Mouse (Mus musculus) c-Kit-positive CD71-positive TER-119-negative erythroid progenitor cells, embryonic 14.5 days (primary cell): ENCODE data around the gene Adamts6.

Experiments used
- DNase-seq: peaks from one replicate; pipeline ENCODE4 v3.0.0-alpha.2; 2013; ENCODE audit warnings: low read depth

Adamts6 gene

DNA sequence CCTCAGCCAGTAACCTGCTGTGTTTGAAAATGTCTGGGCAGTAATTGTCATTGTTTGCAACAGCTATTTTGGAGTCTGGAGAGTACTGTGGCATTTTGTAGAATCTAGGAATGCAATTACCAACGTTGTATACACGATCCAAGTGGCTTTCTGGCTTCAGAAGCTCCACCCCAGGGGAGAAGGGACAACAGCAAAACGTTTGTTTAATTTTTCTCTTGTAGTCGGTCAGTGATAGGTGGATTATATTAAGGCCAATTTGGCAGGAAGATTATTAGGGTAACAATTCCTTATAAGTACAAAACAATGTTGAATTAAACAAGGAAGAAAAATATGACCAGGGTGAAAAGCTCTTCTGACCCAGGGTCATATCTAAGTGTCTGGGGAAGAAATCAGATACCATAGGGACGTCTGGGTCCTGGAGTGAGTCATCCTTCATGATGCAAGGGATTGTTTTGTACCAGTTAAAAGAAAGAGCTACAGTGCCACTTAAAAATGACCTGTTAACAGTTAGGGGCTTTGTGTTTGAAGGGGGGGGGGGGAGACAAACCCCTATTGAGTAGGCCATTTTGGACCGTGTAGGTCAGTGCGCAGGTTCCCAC lies 229.2 kb downstream of the Adamts6 start:
- no peak for DNase-seq

GRCm38 (mm10) chr13:104517638-104518311 lies 230.1 kb downstream of the Adamts6 start:
- DNase-seq, result no peak

DNA sequence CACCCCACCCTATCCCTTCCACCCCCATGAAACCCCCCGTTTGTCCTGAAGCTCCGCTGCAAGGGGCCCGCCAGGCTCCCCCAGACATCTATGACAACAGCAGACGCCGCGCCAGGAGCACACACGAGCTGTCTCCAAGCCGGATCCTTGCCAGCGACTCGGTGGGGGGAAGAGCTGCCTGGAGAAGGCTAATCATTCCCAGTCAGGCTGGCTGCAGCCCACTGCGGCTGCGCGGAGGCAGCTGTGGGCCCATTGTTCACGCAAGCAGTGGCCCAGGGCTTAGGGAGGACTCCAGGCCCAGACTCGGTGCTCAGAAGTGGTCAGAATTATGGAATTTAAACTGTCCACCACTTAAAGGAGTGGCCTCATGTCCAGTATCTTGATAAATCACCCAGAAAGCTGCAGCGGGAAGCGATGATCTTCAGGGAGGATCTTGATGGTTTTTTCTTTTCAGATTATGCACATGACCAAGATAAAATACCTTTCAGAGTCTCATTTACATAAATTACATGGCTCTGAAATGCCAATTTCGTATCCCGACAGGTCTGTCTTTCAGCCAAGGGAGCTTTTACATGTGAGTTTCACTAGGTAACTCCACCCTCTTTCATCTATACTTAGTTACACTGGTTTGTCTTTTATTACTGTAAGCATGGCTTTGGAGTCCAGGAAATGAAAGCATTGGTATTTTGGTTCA lies 230.8 kb downstream of the Adamts6 start:
- no peak for DNase-seq

DNA sequence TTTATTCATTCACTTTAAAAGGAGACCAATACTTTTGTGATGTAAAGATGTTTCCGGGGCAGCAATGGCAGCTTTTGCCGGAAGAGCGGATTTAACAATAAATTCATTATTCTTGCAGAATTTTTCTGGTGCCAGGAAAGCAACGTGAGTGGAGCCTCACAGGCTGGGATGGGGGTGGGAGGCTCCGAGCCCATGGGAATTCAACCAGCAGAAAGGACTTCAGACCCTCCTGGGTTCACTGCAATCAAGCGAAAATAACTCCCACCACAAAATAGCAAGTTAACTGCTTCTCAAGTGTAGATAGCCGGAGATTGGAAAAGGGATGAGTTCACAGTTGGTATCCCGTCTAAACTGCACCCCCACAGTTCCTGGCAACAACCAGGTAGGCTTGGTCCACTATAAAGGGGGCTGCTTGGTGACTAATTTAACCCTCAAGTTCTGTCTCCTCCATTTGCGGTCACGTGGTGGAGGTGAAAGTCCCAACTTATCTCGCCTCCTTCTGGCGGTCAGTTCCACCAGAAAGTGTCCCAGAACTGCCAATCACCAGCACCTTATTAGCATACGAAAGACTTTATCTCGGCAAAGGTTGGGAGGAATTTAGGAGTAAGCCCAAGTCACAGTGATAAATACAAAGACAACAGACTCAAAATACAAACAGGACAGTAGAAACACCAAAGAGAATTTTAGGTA lies 231.5 kb downstream of the Adamts6 start:
- DNase-seq, result no peak

DNA sequence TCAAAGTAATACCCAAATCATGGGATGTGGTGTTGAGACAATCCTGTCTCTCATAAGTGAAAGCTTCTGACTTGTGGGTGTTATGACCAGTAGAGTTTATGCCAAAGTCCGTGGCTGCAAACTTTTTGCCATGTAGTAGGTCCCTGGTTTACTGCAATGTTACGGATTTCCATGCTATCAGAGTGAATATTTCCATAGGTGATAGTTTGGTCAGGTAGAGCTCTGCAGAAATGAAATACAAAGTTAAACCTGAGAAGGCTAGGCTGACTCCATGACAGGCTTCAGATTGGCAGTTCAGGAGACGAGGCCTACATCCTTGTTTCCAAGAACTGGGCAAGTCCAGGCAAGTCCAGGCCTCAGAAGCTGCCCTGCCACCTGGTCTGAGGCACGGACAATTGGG lies 232.3 kb downstream of the Adamts6 start:
- no peak for DNase-seq

GRCm38 (mm10) chr13:104520461-104520860 lies 232.8 kb downstream of the Adamts6 start:
- no peak for DNase-seq

GRCm38 (mm10) chr13:104521532-104521931 lies 233.9 kb downstream of the Adamts6 start:
- no peak for DNase-seq

DNA sequence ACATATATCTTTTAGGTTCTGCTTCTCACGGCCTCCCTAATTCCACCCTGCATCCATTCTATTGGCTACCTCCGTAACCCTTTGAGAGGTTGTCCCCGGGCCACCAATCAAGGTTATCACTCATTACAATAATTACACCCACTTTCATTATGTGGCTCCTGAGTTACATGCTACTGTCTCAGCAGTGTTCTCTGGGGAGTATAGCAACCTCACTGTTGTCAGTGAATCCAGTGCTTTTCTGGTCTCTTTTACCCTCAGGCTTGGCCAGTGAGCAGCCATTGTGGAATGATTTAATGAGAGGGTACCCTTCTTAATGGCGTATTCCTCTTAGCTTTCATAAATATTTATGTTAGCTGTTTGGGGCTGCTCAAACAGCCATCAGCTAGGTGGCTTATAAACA lies 238.0 kb downstream of the Adamts6 start:
- no peak for DNase-seq

GRCm38 (mm10) chr13:104529238-104529637 lies 241.6 kb downstream of the Adamts6 start:
- DNase-seq, result no peak

DNA sequence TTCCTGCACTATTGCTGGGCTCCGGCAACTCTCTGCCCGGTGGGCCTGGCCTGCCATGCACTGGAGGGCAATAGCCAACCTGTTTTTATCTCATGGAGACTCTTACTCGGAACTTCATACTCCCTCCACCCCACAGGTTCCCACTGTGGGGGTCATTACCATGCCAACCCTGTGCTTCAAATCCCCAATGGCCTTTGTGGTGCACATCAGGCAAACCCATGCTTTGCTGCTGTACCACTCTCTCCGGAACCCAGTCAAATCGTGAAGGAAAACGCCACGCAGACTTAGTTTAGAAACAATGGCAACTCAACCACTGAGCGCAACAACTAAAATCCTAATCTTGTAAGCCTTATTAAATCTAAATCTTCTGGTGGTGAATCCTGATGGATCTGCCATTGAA lies 244.2 kb downstream of the Adamts6 start:
- no peak for DNase-seq

DNA sequence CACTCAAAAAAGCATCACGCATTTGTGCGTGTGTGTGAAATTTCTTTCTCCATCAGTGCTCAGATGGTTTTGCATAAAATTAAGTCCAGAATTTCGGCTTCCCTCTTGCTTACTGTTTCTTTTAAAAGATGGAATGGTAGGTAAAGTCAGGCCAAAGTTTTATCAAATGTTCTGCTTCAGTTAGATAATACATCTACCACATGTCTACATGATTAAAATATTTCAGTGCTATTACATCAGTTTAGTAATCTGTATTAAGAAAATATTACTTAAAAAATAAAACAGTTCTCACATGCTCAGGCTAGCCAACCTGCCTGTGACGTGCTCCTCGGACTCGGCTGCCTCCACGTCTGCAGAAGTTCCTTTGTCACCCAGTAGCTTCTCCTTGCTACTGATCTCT lies 245.1 kb downstream of the Adamts6 start:
- no peak for DNase-seq

DNA sequence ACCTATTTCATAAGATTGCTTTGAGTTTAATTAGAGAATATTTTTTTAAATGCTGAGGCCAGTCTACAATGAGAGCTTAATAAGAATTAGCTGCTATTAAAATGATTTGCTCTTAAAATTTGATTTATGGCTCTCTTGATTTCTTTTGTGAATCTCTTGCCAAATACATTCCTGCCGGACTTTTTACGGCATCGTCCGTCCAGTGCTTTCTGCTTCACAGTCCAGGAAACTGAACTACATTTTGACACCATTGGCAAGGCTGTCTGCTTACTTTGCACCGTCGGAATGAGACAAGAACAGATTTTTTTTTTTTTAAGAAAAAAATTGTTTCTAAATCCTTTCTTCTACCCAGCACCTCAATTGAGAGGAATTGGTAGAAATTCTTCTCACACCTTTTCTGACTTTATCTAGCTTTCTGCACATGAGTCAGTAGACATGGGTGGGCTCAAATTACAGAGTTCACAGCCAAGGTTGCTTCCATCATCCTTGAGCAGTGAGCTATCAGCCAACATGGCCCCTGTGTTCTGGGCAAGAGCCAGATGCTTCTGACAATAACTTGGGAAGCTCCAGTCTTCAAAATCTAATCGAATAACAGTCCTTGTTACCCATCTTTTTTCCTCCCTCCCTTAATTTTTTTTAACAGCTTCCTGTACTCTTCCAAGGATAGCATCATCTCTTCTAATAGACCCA lies 246.3 kb downstream of the Adamts6 start:
- no peak for DNase-seq

GRCm38 (mm10) chr13:104540861-104541398 lies 253.3 kb downstream of the Adamts6 start:
- DNase-seq, result no peak

- DNase-seq, result no peak
Measured at GRCm38 (mm10) chr13:104542123-104542758, 254.6 kb downstream of the Adamts6 start.

GRCm38 (mm10) chr13:104542759-104543141 lies 255.1 kb downstream of the Adamts6 start:
- DNase-seq, result no peak
